Mouse (Mus musculus) heart, postnatal 0 days (tissue): ENCODE data around the gene Arid1b.

Experiments used
- CTCF ChIP-seq: IDR thresholded peaks from 2 replicates; pipeline ENCODE4 v1.5.1; 2016; ENCODE audit warnings: antibody characterized with exemption, control low read depth, low read depth
- EP300 ChIP-seq: IDR thresholded peaks from 2 replicates; pipeline ENCODE4 v1.6.1; 2016; ENCODE audit warnings: antibody characterized with exemption, low read depth

DNA sequence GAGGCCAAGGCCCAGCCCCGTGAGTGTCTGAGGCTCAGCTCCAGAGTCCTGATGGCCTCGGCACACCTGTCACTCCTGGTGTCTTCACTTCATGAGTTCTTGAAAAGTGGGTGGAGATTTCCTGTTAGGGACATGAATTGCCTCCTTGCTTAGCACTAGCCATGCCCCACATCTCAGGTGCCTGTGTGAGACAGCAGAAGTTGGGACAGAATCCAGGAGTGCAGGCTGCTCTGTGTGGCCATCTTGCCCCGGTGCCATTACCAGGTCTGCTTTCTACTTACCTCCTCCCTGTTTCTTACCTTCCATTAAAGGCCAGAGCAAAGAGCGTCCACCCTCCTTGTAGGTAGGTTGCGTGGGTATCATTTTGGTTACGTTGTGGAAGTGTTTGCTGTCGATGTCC is 253.1 kb downstream of the Arid1b start:
- no peak for TF ChIP-seq CTCF
- TF ChIP-seq EP300 = no peak
